ENCODE assay signal across 34 mouse cellular contexts in genomic region chr7:17205530-17206184, GRCm38 (mm10). TPM values are rescaled to one million over a fixed set of nuclear protein-coding genes. Genes with fewer than 3 reads are reported as not detected.
DNase-seq lines count a peak whose midpoint lies in the region; ATAC-seq and TF ChIP-seq lines count a peak whose summit lies in the region.
"Had no signal": no experiment of that assay in that cellular context is flagged by ENCODE, and none has a peak within 500 bp of the region (broad histone marks: within the 10 kb centered on the region; RNA-seq: fewer than 3 reads in every experiment).

No protein-coding gene starts in this region.

- no peak overlapping the region for H3K4me3 ChIP-seq in liver, postnatal 0 days (ENCODE audit: low read depth, low read length)
- H3K4me3 ChIP-seq: heart, embryonic 10.5 days; hindbrain, embryonic 15.5 days; limb, embryonic 15.5 days; midbrain, embryonic 15.5 days; myocyte; neural tube, embryonic 13.5 days had no signal

- no peaks in the 10 kb centered on the region for H3K4me1 ChIP-seq in liver, postnatal 0 days (ENCODE audit: insufficient read depth)
- H3K4me1 ChIP-seq: heart, embryonic 10.5 days; hindbrain, embryonic 15.5 days; limb, embryonic 15.5 days; midbrain, embryonic 15.5 days; neural tube, embryonic 13.5 days had no signal

- TF ChIP-seq CTCF in liver, postnatal 0 days (IDR thresholded peaks at IDR 0.05; ENCODE audit: low read depth) = no peak

- TF ChIP-seq EP300 in liver, postnatal 0 days (IDR thresholded peaks at IDR 0.05; ENCODE audit: low read depth) = no peak

- H3K9ac ChIP-seq in liver, postnatal 0 days (replicated peaks) = no peak overlapping the region
- H3K9ac ChIP-seq: hindbrain, embryonic 15.5 days; limb, embryonic 15.5 days; liver, embryonic 14.5 days; midbrain, embryonic 15.5 days; neural tube, embryonic 13.5 days had no signal

- DNase-seq in kidney, adult 9 months = peak; percentile 37
- no peak for DNase-seq in kidney, postnatal 25 days
- DNase-seq in ES-CJ7 (ENCODE audit: low read depth, low spot score) (peak; percentile 62), R1 (ENCODE audit: low read depth, low spot score) (peak; percentile 79)
- DNase-seq in left cerebral cortex, adult 11 months (ENCODE audit: low spot score) = no peak
- no peak for DNase-seq in liver, postnatal 0 days
- no peak for DNase-seq in adrenal gland, postnatal 14 days
- DNase-seq: adrenal gland, adult 8-10 months; cerebellum, adult 2 months; cerebellum, postnatal 36 days; embryo, embryonic 11 days; left cerebral cortex, postnatal 4 days; right cerebral cortex, postnatal 14 days; spleen, adult 18-20 months had no signal

- H3K4me2 ChIP-seq in liver, postnatal 0 days (ENCODE audit: low read depth, low read length) = no peak overlapping the region
- H3K4me2 ChIP-seq: hindbrain, embryonic 15.5 days; limb, embryonic 15.5 days; midbrain, embryonic 15.5 days; neural tube, embryonic 13.5 days had no signal

- WGBS in liver, postnatal 0 days (ENCODE audit: insufficient replicate concordance) = 63% methylated on average over 3 of the region's 3 CpGs

- no peak overlapping the region for H3K27ac ChIP-seq in liver, postnatal 0 days (ENCODE audit: low read depth)
- H3K27ac ChIP-seq: heart, embryonic 10.5 days; hindbrain, embryonic 15.5 days; limb, embryonic 15.5 days; liver, embryonic 14.5 days; macrophage; midbrain, embryonic 15.5 days; neural tube, embryonic 13.5 days had no signal

- no peaks in the 10 kb centered on the region for H3K27me3 ChIP-seq in liver, postnatal 0 days (ENCODE audit: insufficient read depth, low read length)
- H3K27me3 ChIP-seq: hindbrain, embryonic 15.5 days; limb, embryonic 15.5 days; midbrain, embryonic 15.5 days; neural tube, embryonic 13.5 days had no signal

- H3K9me3 ChIP-seq in liver, postnatal 0 days (ENCODE audit: low read length) = no peaks in the 10 kb centered on the region; the same call in none of the 2 replicates

- H3K36me3 ChIP-seq in liver, postnatal 0 days (replicated peaks; ENCODE audit: insufficient read depth, low read length) = no peaks in the 10 kb centered on the region
- H3K36me3 ChIP-seq: heart, embryonic 10.5 days; hindbrain, embryonic 15.5 days; limb, embryonic 15.5 days; midbrain, embryonic 15.5 days; neural tube, embryonic 13.5 days had no signal

- no peak for ATAC-seq in liver, postnatal 0 days
- ATAC-seq: forebrain, embryonic 14.5 days; midbrain, embryonic 15.5 days had no signal

RNA-seq across cellular contexts. Expression of gene Psg29, which starts 2.4 kb away (rescaled TPM):
- polyA plus RNA-seq in liver, postnatal 0 days (2015; fragmentation: Nextera tagmentation; extraction: Ambion mirVana) = not detected in 2 replicates
- total RNA-seq in adrenal gland, postnatal 14 days (2021) = not detected in 2 replicates
- total RNA-seq: gastrocnemius, adult 8-10 months; hematopoietic stem cell, adult 5-6 weeks; left cerebral cortex, postnatal 4 days had no signal
- polyA plus RNA-seq: embryonic facial prominence, embryonic 14.5 days; forebrain, embryonic 14.5 days; gonadal fat pad, adult 2 months; heart, embryonic 10.5 days; heart, embryonic 16.5 days; hindbrain, embryonic 15.5 days; intestine, embryonic 14.5 days; kidney, embryonic 16.5 days; large intestine, adult 2 months; limb, embryonic 15.5 days; liver, embryonic 14.5 days; lung, embryonic 16.5 days; macrophage; midbrain, embryonic 15.5 days; myocyte; neural tube, embryonic 13.5 days; urinary bladder, adult 2 months had no signal

RNA-seq across cellular contexts. Expression of gene Ceacam3, which starts 55.6 kb away (rescaled TPM):
- polyA plus RNA-seq in liver, postnatal 0 days (2015; fragmentation: Nextera tagmentation; extraction: Ambion mirVana) = not detected in 2 replicates
- total RNA-seq in adrenal gland, postnatal 14 days (2021) = not detected in 2 replicates
- total RNA-seq: adrenal gland, adult 8-10 months; gastrocnemius, adult 8-10 months; hematopoietic stem cell, adult 5-6 weeks; left cerebral cortex, adult 8-10 months had no signal
- polyA plus RNA-seq: forebrain, embryonic 14.5 days; gonadal fat pad, adult 2 months; heart, embryonic 10.5 days; heart, embryonic 16.5 days; hindbrain, embryonic 15.5 days; intestine, embryonic 14.5 days; kidney, embryonic 16.5 days; large intestine, adult 2 months; limb, embryonic 15.5 days; liver, embryonic 14.5 days; macrophage; midbrain, embryonic 15.5 days; myocyte; neural tube, embryonic 13.5 days had no signal

Comparison
In these comparisons a context has a peak if more than half of its experiments do, and no peak if none do; other contexts are left out.
1. DNase-seq: peak in kidney, adult 9 months (single experiment), ES-CJ7 (single experiment) and R1 (single experiment); none in kidney, postnatal 25 days (0 of 2), left cerebral cortex, adult 11 months (single experiment), liver, postnatal 0 days (single experiment) and adrenal gland, postnatal 14 days (single experiment).